Mouse (Mus musculus) hindlimb bud, embryonic 11.5 days (tissue): ENCODE measurements at regions not wholly inside any gene's neighbourhood (a gene's known extent, or its start where the extent isn't known, plus 50 kb on each side); places are given as distances from the start of the nearest gene placed in this dataset.

Experiments
- DNase-seq: peaks from one replicate; pipeline ENCODE4 v3.0.0-alpha.2; 2012; ENCODE audit warnings: low read depth, low spot score; ENCODE audit errors: extremely low spot score

GRCm38 (mm10) chr13:54847764-54848183 lies 58.6 kb downstream of the Tspan17 start:
- DNase-seq = no peak

DNA sequence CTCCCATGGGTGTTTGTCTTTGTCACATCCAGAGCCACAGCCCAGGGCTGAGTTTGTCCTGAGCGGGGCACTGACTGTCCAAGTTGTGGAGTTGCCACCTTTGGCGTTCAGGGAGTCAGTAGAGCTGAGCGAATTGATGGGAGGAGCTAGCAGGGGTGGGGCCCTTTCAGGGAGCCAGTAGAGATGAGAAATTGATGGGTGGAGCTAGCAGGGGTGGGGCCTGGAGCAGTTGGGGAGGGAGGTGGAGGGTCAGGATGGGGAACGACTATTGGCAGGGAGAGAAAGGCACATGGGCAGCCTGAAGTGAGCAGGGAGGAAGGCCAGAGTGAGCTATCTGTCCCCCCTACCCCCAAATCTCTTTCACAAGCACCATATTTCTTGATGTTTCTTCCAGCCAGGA lies 62.0 kb downstream of the Tspan17 start:
- DNase-seq = no peak

GRCm38 (mm10) chr13:54855333-54856238 lies 66.4 kb downstream of the Tspan17 start:
- DNase-seq = no peak

DNA sequence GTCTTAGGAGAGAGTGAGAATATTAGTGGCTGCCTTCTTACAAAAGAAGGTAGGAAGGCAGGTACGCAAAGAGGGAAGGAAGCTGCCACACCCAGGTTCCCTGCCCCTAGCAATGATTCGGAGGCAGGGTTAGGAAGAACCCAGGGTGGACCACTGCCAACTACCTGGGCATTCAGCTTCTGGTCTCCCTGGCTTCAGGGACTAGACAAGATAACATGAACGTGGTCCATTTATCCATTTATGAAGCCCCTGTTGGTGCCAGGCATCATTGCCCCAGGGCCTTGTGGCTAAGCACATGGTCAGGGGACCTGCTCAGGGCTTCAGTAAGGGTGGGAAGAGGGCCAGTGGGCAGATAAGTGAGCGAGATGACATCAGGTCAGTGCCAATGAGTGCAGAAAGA lies 73.8 kb downstream of the Tspan17 start:
- DNase-seq = no peak

DNA sequence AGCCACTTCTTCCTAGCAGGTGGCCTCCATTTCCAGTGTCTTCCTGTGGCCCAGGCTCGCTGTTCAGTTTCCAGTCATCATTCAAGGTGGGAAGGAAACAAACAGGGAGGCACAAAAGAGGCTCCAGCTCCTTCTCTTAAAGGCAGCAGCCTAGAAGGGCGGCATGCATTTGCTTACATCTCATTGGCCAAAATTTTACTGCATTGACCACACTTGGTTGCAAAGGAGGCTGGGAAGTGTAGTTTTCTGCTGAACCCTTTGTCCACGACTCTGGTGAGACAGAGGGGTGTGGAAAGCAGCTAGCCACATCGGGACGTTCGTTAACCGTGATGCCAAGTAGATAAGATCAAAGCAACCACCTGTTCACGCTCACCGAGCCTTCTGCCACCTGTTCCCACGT lies 74.9 kb downstream of the Tspan17 start:
- no peak for DNase-seq

- no peak for DNase-seq
Measured at GRCm38 (mm10) chr13:54872004-54872403, 77.2 kb upstream of the Unc5a start.

- DNase-seq = no peak
Measured at GRCm38 (mm10) chr13:54873882-54874281, 75.3 kb upstream of the Unc5a start.

- no peak for DNase-seq
Measured at GRCm38 (mm10) chr13:54874291-54875200, 74.7 kb upstream of the Unc5a start.

DNA sequence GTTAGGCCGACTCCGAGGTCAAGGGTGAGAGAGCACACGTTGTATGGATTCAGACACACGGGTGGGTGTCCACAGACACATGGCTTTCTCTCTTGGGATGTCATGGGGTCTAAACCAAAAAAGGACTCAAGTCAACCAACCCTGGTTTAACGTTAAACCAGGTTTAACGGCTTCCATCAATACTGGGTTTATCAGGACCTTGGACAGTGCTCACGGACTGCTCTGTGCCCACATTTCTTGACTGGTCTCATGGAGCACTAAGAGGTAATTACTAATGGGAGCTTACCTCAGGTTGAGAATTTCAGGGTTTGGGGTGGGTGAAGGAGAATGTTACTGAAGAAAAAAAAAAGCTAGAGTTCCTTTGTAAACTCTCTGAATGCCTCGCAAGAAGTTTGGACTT lies 72.7 kb upstream of the Unc5a start:
- DNase-seq = peak; percentile 54

DNA sequence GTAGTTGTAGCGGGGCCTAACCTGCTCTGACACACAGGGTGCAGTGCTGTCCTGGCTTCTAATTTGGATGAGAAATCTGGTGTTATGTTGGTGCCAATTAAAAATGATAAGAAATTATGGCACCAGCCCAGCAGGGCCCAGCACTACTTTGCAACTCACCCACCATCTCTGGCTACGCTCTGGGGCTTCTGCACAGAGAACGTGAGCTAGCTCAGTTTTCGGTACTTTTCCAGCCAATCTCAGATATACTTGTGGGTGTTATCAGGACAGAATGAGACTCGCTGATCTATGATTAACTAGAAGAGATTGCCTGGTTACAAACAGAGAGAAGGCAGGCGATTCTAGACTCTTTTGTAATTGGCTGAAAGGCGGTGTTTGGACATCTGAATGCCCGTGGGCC lies 71.6 kb upstream of the Unc5a start:
- no peak for DNase-seq

- no peak for DNase-seq
Measured at GRCm38 (mm10) chr13:54879325-54879724, 69.9 kb upstream of the Unc5a start.

- no peak for DNase-seq
Measured at GRCm38 (mm10) chr13:54880204-54880603, 69.0 kb upstream of the Unc5a start.

DNA sequence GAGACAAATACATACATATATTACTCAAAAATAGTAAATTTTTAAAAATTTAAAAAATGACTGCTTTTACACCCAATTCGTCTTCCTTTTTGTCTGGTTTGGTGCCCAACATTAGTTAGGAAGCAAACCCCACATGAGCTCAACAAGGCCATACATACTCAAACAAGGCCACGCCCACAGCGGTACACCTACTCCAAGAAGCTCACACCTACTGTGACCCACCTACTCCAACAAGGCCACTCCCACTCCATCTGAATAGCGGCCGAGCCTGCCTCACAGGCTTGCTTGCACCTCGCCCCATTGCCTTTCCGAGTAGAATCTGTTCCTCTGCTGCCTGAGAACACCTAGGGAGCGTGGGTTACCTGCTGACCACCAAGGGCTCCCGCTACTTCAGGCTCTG lies 66.4 kb upstream of the Unc5a start:
- DNase-seq = no peak

DNA sequence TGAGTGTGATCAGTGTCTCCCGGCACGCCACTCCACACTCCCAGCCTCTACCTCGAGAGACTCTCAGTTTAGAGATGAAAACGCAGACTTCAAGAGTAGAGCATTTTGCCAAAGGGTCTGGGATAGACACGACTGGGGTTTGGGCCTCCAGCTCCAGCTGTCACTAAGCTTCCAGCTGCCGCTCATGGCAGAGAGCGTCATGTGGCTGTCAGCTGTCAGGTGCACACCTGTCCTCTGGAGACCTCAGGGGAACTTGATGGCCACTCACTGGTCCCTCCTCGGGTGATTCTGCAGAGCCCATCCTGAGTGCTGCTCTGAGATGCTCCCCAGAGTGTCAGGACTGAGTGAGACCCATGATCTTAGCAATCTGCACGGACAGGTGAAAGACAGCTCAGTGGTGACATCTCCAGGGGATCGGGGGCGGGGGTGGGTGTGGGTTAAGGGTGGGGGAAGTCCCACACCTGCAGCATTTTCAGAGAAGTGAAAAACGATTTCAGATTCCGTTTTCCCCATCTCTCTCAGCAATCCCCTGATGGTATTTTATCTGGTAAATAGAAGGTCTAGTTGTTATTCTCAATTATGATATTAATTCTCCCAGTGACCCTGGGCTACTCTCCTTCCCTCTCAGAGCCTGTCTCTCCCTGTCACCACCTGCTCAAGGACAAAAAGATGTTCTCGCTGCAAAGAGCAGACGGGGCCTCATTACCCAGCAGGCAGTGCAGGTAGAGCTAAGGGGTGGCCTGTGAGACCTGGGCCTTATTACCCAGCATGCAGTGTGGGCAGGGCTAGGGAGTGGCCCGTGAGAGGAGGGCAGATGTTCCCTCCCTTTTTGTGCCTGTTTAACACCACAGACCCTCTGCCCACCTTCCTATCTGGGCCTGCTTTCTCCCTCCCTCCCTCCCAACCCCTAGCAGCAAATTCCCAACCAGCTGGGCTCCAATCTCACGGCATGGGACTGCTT lies 65.2 kb upstream of the Unc5a start:
- DNase-seq = no peak

GRCm38 (mm10) chr13:54884709-54885460 lies 64.3 kb upstream of the Unc5a start:
- DNase-seq = no peak

- no peak for DNase-seq
Measured at GRCm38 (mm10) chr13:54887366-54887921, 61.8 kb upstream of the Unc5a start.

DNA sequence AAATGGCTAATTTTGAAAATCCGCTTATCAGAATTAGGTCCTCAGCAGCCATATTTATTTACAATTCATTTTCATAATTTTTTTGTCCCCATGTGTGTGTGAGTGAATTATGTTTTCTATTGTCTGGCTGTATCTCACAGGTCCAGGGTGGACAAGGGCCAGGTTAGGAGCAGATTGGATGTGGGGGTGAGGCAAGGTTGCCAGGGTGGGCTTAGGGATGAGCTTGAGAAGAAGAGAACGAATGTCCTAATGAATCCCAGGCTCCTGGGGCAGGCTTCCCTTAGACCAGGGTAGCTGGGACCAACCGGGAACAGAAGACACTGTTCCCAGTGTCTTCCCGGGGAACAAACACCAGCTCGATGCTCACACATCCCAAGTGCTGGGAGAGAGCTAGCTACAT lies 61.2 kb upstream of the Unc5a start:
- no peak for DNase-seq

DNA sequence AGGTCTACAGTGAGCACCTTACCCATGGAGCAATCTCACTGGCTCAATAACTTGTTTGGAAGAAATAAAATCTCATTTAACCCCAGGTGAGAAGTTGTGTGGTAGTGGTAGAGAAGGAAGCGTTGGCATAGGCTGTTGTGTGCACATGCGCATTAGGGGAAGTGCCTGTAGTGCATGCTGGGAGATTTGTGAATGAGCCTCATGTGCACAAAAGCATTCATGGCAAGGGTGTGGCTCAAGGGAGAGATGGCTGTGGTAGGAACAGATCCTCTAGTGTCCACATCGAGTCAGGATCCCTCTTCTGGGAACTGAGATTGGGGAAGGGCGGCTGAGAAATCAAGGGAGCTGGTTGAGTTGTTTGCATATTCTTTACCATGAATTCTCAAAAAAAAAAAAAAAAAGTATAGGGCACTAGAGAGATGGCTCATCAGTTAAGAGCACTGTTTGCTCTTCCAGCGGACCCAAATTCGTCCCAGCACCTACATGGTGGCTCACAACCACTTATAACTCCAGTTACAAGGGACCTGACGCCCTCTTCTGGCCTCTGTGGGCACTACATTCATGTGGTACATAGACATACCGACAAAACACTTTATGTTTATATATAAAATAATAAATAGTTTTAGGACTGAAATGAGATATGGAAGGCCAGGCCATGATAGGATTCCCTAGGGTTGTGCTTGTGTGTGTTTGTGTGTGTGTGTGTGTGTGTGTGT lies 59.4 kb upstream of the Unc5a start:
- no peak for DNase-seq

GRCm38 (mm10) chr13:54892572-54892971 lies 56.6 kb upstream of the Unc5a start:
- DNase-seq = no peak
